Comparison of ENCODE assay signal across 15 mouse cellular contexts in the genomic region with DNA sequence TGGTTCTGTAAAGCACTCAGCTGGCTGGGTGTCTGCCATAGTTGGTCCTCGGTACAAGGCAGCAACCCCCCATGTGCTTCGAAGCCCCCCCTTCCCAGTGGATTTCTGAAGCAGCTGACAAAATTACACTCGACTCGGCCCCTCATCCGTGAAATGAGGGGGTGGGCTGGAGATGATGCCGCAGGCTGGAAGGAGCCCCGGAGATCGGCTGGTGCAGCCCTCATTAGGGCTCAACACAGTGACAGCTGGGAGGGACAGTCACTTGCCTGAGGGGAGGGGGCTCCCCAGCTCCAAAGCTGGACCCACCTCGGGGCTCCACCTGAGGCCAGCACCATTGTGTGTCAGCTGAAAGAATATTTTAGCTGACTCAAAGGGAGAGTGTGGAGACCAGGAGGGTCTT. TPM values are rescaled to one million over a fixed set of nuclear protein-coding genes. Genes with fewer than 3 reads are reported as not detected.
DNase-seq lines count a peak whose midpoint lies in the region; ATAC-seq lines count a peak whose summit lies in the region.
"Had no signal": no experiment of that assay in that cellular context is flagged by ENCODE, and none has a peak within 500 bp of the region (broad histone marks: within the 10 kb centered on the region; RNA-seq: fewer than 3 reads in every experiment).

No protein-coding gene starts in this region.

- intact Hi-C loops in left cerebral cortex, postnatal 4 days (cut with DNase I), result no loop called here

- peak; percentile 73 for DNase-seq in left cerebral cortex, postnatal 4 days
- no peak for DNase-seq in left cerebral cortex, adult 18-20 months (ENCODE audit: low spot score in 2 of 2)
- DNase-seq in lung, postnatal 25 days (ENCODE audit: low spot score), result no peak
- no peak for DNase-seq in right cerebral cortex, postnatal 25 days
- no peak for DNase-seq in spleen, adult 18-20 months
- DNase-seq: lung, postnatal 4 days; right cerebral cortex, postnatal 4 days; thymus, postnatal 36 days had no signal

- H3K27me3 ChIP-seq in forebrain, embryonic 16.5 days (replicated peaks; ENCODE audit: control insufficient read depth, insufficient read depth, low read length), result no peaks in the 10 kb centered on the region
- H3K27me3 ChIP-seq in midbrain, embryonic 12.5 days, result no peaks in the 10 kb centered on the region

- WGBS in forebrain, embryonic 16.5 days, result 4% methylated on average over 9 of the region's 9 CpGs
- 25% methylated on average over 9 of the region's 9 CpGs for WGBS in midbrain, embryonic 12.5 days

- ATAC-seq in forebrain, embryonic 16.5 days, result peak; percentile 51
- ATAC-seq in midbrain, embryonic 12.5 days (ENCODE audit: low FRiP score, low read depth), result peak; percentile 57
- ATAC-seq: CD4-positive, CD25-positive, alpha-beta regulatory T cell, adult 4 months had no signal

- no peak overlapping the region for H3K4me3 ChIP-seq in forebrain, embryonic 16.5 days (replicated peaks; ENCODE audit: low read length)
- no peak overlapping the region for H3K4me3 ChIP-seq in midbrain, embryonic 12.5 days
- H3K4me3 ChIP-seq: liver, embryonic 15.5 days; myocyte had no signal

- H3K36me3 ChIP-seq in forebrain, embryonic 16.5 days (ENCODE audit: control insufficient read depth, insufficient read depth), result no peaks in the 10 kb centered on the region
- H3K36me3 ChIP-seq in midbrain, embryonic 12.5 days, result no peaks in the 10 kb centered on the region
- H3K36me3 ChIP-seq: liver, embryonic 15.5 days had no signal

- H3K27ac ChIP-seq in forebrain, embryonic 16.5 days (ENCODE audit: low read length), result peak overlapping the region; percentile 66
- peak overlapping the region; percentile 88 for H3K27ac ChIP-seq in midbrain, embryonic 12.5 days (replicated peaks)
- H3K27ac ChIP-seq: liver, embryonic 15.5 days had no signal

- peaks cover 41% of the 10 kb centered on the region for H3K4me1 ChIP-seq in forebrain, embryonic 16.5 days (replicated peaks; ENCODE audit: control insufficient read depth, insufficient read depth, low read length)
- peaks cover 59% of the 10 kb centered on the region for H3K4me1 ChIP-seq in midbrain, embryonic 12.5 days
- H3K4me1 ChIP-seq: liver, embryonic 15.5 days had no signal

- 0 out of 2 replicates have a peak overlapping the region, but pooled peaks have one; percentile 29 for H3K9ac ChIP-seq in forebrain, embryonic 16.5 days (replicated peaks; ENCODE audit: low read depth, low read length)
- no peak overlapping the region; the same call in 1 of the 2 replicates for H3K9ac ChIP-seq in midbrain, embryonic 12.5 days (replicated peaks)
- H3K9ac ChIP-seq: liver, embryonic 15.5 days had no signal

- no peaks in the 10 kb centered on the region for H3K9me3 ChIP-seq in forebrain, embryonic 16.5 days (ENCODE audit: control insufficient read depth, low read length)
- H3K9me3 ChIP-seq in midbrain, embryonic 12.5 days, result no peaks in the 10 kb centered on the region
- H3K9me3 ChIP-seq: liver, embryonic 15.5 days had no signal

- H3K4me2 ChIP-seq in forebrain, embryonic 16.5 days (ENCODE audit: low read length), result peak overlapping the region; percentile 13
- peak overlapping the region; percentile 32 for H3K4me2 ChIP-seq in midbrain, embryonic 12.5 days (replicated peaks)
- H3K4me2 ChIP-seq: heart, embryonic 11.5 days; liver, embryonic 15.5 days had no signal

RNA-seq across cellular contexts. Expression of a gene that starts 29.6 kb away (rescaled TPM):
- total RNA-seq in left cerebral cortex, postnatal 4 days (2021), result 100 to 1,000 TPM; 158 to 164 TPM
- total RNA-seq in left cerebral cortex, adult 18-20 months (2021), result 10 to 100 TPM; 30.5 to 34.5 TPM
- 7.1 and 8.1 TPM in 2 replicates for polyA plus RNA-seq in forebrain, embryonic 16.5 days (2015; fragmentation: Nextera tagmentation; extraction: Ambion mirVana)
- polyA plus RNA-seq in midbrain, embryonic 12.5 days (2016; fragmentation: Nextera tagmentation; extraction: Ambion mirVana), result 16.6 and 17.0 TPM in 2 replicates
- polyA plus RNA-seq: CD4-positive, CD25-positive, alpha-beta regulatory T cell, adult 4 months; liver, embryonic 15.5 days; stomach, embryonic 16.5 days had no signal

Comparison
In these comparisons a context has a peak if more than half of its experiments do, and no peak if none do; other contexts are left out.
1. RNA of a gene that starts 29.6 kb away (total RNA-seq): 158 to 164 TPM in left cerebral cortex, postnatal 4 days; 30.5 to 34.5 TPM in left cerebral cortex, adult 18-20 months; every median in the first group is over 4 times any median in the second.